Mouse (Mus musculus): ENCODE results near the gene Srgap3.

Srgap3 gene

DNA sequence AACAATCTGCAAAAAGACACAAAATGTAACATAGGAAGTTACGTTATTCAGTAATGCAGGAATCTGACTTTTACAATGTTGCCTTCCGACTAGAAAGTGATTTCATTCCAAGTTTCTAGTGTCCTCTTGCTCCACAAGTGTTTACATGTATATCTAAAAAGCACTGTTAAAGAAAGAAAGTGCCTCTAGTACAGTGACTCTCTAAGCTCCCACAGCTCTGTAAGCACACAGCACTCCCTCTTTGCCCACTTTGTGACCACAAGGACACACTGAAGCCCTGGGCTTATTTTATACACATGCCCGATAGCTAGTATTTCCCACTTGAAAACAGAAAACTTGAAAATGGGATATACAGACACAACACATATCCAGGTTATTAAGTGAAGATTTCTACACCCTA is 259.0 kb downstream of the Srgap3 start:
- DNase-seq (ENCODE audit: low spot score in 2 of 2), result no peak

DNA sequence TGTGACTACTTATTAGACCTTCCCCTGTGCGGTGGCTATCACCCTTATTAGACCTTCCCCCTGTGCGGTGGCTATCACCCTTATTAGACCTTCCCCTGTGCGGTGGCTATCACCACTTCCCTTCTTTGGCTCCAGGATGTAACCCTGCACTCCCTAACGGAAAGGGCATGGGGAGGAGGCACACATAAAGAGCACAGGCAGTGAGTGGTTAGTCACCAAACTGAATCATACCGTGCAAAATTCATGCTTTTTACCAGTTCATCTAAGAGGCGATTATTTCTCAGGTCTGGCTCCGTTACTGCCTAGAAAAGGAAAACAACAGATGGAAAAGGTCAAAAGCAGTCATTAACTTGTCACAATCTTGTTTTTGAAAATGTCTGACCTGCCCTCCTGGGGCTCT is 260.6 kb downstream of the Srgap3 start:
- DNase-seq (ENCODE audit: low spot score in 2 of 2), result no peak

DNA sequence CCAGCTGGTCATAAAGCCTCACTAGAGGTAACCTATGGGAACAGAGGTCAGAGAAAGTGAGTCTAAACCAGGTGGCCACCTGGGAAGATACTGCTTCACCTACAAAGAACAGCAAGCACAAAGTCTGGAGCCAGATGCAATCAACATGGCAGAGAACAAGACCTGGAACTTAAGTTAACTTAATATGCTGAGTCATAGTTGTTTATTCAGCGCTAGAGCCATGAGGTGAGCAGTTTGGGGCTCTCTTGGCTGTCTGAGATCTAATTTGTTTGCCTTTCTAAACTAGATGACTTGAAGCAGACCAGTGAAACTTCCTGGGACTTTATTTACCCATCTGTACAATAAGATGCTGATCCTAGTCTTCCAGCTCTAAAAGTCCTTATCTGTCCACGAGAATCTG is 263.0 kb downstream of the Srgap3 start:
- DNase-seq (ENCODE audit: low spot score in 2 of 2), result no peak
